Mouse (Mus musculus) myocyte (in vitro differentiated cells): ENCODE data around the gene Prpf6.

Experiments used
- POLR2A ChIP-seq: IDR thresholded peaks from one replicate; pipeline ENCODE4 v1.6.1; 2011; ENCODE audit warnings: low read depth, mild to moderate bottlenecking, control low read depth, moderate library complexity; ENCODE audit not compliant: insufficient read length
- POLR2AphosphoS2 ChIP-seq: IDR thresholded peaks from one replicate; pipeline ENCODE4 v1.6.1; 2011; ENCODE audit warnings: low read depth, control low read depth; ENCODE audit not compliant: insufficient read length

GRCm38 (mm10) chr2:181623401-181623800 is 31.7 kb downstream of the Prpf6 start:
- TF ChIP-seq POLR2AphosphoS2 (no peak), POLR2A (no peak)
